Mouse (Mus musculus): ENCODE measurements at regions not wholly inside any gene's neighbourhood (a gene's known extent, or its start where the extent isn't known, plus 50 kb on each side); places are given as distances from the start of the nearest gene placed in this dataset.

DNA sequence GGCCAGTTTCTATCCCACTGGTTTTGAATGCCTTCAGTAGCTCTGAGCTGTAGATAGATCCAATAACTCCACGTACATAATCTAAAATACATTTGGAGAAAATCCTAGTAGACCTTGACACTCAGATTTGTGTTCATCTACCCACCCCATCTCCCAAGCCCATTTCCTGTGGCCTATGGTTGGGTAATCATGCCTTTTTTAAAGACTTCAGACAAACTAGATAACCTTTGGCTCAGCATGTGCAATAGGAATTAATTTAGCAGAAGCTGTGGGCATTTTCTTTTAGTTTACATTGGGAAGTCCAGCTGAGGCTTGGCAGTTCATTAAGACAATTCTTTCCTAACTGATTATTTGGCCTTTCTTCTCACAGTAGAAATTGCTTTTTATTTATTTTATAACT is 203.3 kb upstream of the Gypa start:
- Histone ChIP-seq H3K9me3 (replicated peaks; ENCODE audit: control insufficient read depth, low read length) (no peaks in the 10 kb centered on the region), H3K4me1 (ENCODE audit: control insufficient read depth, low read depth, low read length) (no peaks in the 10 kb centered on the region), H3K27ac (ENCODE audit: low read length) (no peak overlapping the region), H3K27me3 (ENCODE audit: control insufficient read depth, insufficient read depth, low read depth, low read length) (no peaks in the 10 kb centered on the region), H3K4me3 (ENCODE audit: low read depth, low read length) (no peak overlapping the region), H3K9ac (ENCODE audit: low read depth, low read length) (no peak overlapping the region), H3K4me2 (ENCODE audit: low read depth, low read length) (no peak overlapping the region), H3K36me3 (ENCODE audit: control insufficient read depth, insufficient read depth) (no peaks in the 10 kb centered on the region)
- 41% methylated on average over 1 of the region's 1 CpGs for WGBS (ENCODE audit: insufficient replicate concordance)
- no peak for ATAC-seq (ENCODE audit: low read depth)

DNA sequence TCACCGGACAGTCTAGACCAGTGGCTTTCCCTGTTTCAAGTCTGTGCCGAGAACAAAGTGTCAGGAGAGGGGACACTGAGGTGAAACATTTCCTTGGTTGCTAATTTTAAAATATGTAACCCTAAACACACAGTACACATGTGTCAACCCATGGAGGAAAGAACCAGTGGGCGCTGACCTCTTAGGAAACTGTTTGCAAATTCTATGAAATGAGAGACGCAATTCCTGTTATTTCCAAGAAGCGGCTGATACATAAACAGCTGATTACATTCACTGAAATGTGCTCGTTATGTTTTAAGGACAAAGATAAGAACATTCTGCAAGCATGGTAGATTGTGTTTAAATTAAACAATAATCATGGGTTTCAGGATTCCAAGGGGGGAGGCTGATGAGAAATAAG is 204.3 kb upstream of the Gypa start:
- Histone ChIP-seq H3K9ac (ENCODE audit: low read depth, low read length) (no peak overlapping the region), H3K4me2 (ENCODE audit: low read depth, low read length) (no peak overlapping the region), H3K27ac (ENCODE audit: low read length) (no peak overlapping the region), H3K4me1 (ENCODE audit: control insufficient read depth, low read depth, low read length) (no peaks in the 10 kb centered on the region), H3K27me3 (ENCODE audit: control insufficient read depth, insufficient read depth, low read depth, low read length) (no peaks in the 10 kb centered on the region), H3K9me3 (replicated peaks; ENCODE audit: control insufficient read depth, low read length) (no peaks in the 10 kb centered on the region), H3K36me3 (ENCODE audit: control insufficient read depth, insufficient read depth) (no peaks in the 10 kb centered on the region), H3K4me3 (ENCODE audit: low read depth, low read length) (no peak overlapping the region)
- 55% methylated on average over 6 of the region's 6 CpGs for WGBS (ENCODE audit: insufficient replicate concordance)
- no peak for ATAC-seq (ENCODE audit: low read depth)

DNA sequence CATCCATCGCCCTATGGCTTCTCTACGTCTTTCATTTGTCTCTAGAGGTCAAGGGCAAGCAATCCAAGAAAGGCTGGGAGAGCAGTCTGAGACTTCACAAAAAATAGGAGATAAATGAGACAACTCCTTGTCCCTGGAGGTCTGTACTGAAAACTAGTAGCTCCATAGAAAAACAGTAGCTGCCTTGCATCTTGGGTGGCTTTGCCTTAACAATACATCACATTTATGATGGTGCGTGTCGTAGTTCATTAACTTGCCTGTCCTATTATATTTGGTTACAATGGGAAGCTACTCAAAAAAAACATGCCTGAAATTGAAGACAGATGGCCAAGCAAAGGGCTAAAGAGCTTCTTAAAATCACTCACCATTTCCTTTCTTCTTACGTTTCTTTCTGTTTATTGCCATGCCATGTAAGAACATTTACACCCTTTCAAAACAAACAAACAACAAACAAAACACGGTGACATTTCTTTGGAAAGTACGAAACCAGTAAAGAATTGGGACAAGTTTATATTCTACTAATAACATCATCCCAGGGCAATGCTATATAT is 211.2 kb upstream of the Hhip start:
- Histone ChIP-seq H3K27ac (ENCODE audit: low read length) (no peak overlapping the region), H3K27me3 (ENCODE audit: control insufficient read depth, insufficient read depth, low read depth, low read length) (no peaks in the 10 kb centered on the region), H3K4me1 (ENCODE audit: control insufficient read depth, low read depth, low read length) (no peaks in the 10 kb centered on the region), H3K9me3 (replicated peaks; ENCODE audit: control insufficient read depth, low read length) (no peaks in the 10 kb centered on the region), H3K4me2 (ENCODE audit: low read depth, low read length) (no peak overlapping the region), H3K36me3 (ENCODE audit: control insufficient read depth, insufficient read depth) (no peaks in the 10 kb centered on the region), H3K4me3 (ENCODE audit: low read depth, low read length) (no peak overlapping the region), H3K9ac (ENCODE audit: low read depth, low read length) (no peak overlapping the region)
- WGBS (ENCODE audit: insufficient replicate concordance) = 73% methylated on average over 7 of the region's 7 CpGs
- no peak for ATAC-seq (ENCODE audit: low read depth)

DNA sequence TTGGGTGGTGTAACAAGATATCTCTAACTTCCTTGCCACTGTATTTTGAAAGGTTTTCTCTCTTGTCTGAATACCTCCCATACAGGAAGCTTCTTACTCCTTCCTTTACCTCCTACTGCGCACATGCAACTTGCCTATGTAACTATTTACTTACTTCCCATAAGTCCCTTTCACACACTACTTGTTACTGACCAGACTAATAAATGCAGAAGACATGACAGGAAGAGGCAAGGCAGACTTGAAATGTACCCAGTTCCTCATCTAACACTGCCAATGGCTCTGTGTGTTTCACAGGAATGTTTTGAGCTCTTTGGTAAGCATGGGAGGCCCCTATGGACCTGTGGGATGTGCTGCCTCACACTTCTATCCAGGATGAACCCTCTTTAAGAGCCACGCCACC is 207.1 kb upstream of the Hhip start:
- Histone ChIP-seq H3K4me3 (ENCODE audit: low read depth, low read length) (no peak overlapping the region), H3K9me3 (replicated peaks; ENCODE audit: control insufficient read depth, low read length) (no peaks in the 10 kb centered on the region), H3K4me1 (ENCODE audit: control insufficient read depth, low read depth, low read length) (no peaks in the 10 kb centered on the region), H3K36me3 (ENCODE audit: control insufficient read depth, insufficient read depth) (no peaks in the 10 kb centered on the region), H3K4me2 (ENCODE audit: low read depth, low read length) (no peak overlapping the region), H3K9ac (ENCODE audit: low read depth, low read length) (no peak overlapping the region), H3K27me3 (ENCODE audit: control insufficient read depth, insufficient read depth, low read depth, low read length) (no peaks in the 10 kb centered on the region), H3K27ac (ENCODE audit: low read length) (no peak overlapping the region)
- WGBS (ENCODE audit: insufficient replicate concordance) = 51% methylated on average over 2 of the region's 2 CpGs
- ATAC-seq (ENCODE audit: low read depth) = no peak

DNA sequence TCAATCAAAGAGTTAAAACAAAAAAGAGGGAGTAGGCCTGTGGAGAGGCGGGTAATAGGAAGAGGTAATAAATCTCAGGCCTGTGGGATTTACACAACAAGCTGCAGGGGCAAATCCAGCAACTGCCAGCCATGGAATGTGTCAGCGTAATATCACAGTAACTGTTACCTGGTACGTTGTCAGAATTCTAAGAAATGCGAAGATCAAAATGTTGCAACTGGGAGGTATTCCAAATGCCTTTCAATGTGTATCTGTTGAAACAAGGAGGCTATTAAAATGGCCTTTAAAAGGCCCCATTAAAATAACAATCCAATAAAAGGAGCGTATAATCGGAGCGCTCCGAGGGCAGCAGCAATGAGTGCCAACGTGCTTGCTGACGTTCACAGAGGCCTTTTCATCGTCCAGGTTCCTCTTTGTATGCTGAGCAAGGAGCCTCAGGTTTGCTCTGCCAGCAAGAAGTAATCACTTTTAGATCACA is 205.7 kb upstream of the Hhip start:
- Histone ChIP-seq H3K36me3 (ENCODE audit: control insufficient read depth, insufficient read depth) (no peaks in the 10 kb centered on the region), H3K27me3 (ENCODE audit: control insufficient read depth, insufficient read depth, low read depth, low read length) (no peaks in the 10 kb centered on the region), H3K9me3 (replicated peaks; ENCODE audit: control insufficient read depth, low read length) (no peaks in the 10 kb centered on the region), H3K4me2 (ENCODE audit: low read depth, low read length) (no peak overlapping the region), H3K4me1 (ENCODE audit: control insufficient read depth, low read depth, low read length) (no peaks in the 10 kb centered on the region), H3K4me3 (ENCODE audit: low read depth, low read length) (no peak overlapping the region), H3K9ac (ENCODE audit: low read depth, low read length) (no peak overlapping the region), H3K27ac (ENCODE audit: low read length) (no peak overlapping the region)
- WGBS (ENCODE audit: insufficient replicate concordance) = 58% methylated on average over 11 of the region's 11 CpGs
- ATAC-seq (ENCODE audit: low read depth) = no peak

DNA sequence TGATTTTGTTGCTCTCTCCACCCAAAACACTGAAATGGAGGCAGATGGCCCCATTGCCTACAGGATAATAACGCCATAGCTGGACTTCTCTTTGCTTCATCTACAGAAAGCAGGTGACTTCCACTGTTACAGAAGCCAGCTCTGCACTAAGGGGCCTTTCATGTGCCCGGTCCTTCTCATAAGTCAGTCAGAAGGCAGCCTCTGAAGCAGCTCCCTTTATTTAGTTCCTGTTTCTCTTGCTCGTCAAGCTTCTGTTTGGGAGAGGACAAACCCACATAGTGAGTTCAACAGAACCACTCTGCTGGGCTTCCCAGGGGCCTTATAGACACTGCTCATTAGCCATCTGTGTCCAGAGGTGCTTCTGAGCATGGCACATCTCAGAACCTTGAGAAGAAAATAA is 205.1 kb upstream of the Hhip start:
- H3K4me3 ChIP-seq (ENCODE audit: low read depth, low read length) = no peak overlapping the region
- H3K4me1 ChIP-seq (ENCODE audit: control insufficient read depth, low read depth, low read length) = no peaks in the 10 kb centered on the region
- ATAC-seq (ENCODE audit: low read depth) = no peak
- no peaks in the 10 kb centered on the region for H3K9me3 ChIP-seq (replicated peaks; ENCODE audit: control insufficient read depth, low read length)
- no peak overlapping the region for H3K27ac ChIP-seq (ENCODE audit: low read length)
- WGBS (ENCODE audit: insufficient replicate concordance) = 35% methylated on average over 3 of the region's 3 CpGs
- H3K36me3 ChIP-seq (ENCODE audit: control insufficient read depth, insufficient read depth) = no peaks in the 10 kb centered on the region
- H3K9ac ChIP-seq (ENCODE audit: low read depth, low read length) = no peak overlapping the region
- no peaks in the 10 kb centered on the region for H3K27me3 ChIP-seq (ENCODE audit: control insufficient read depth, insufficient read depth, low read depth, low read length)
- no peak overlapping the region for H3K4me2 ChIP-seq (ENCODE audit: low read depth, low read length)

DNA sequence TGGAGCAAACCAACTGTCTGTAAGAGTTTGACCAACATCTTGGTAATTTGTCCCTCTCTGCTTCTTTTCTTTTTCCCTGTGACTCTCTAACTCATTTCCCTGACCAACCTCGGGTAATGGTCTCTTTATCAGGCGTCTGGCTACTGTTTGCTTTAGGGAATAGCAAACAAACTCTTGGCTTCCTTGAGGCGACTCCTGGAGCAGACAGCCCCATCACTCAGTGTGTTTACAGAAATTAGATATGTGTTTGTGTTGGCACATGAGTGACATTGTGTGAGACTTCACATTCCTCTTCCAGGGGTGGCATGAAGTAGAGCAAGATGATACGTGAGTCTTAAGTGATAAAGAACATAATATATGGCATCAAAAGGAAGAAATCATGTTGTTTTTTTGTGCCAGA is 195.7 kb upstream of the Hhip start:
- H3K9ac ChIP-seq (ENCODE audit: low read depth, low read length) = no peak overlapping the region
- H3K4me3 ChIP-seq (ENCODE audit: low read depth, low read length) = no peak overlapping the region
- WGBS (ENCODE audit: insufficient replicate concordance) = 37% methylated on average over 4 of the region's 4 CpGs
- no peaks in the 10 kb centered on the region for H3K36me3 ChIP-seq (ENCODE audit: control insufficient read depth, insufficient read depth)
- H3K9me3 ChIP-seq (replicated peaks; ENCODE audit: control insufficient read depth, low read length) = no peaks in the 10 kb centered on the region
- no peaks in the 10 kb centered on the region for H3K4me1 ChIP-seq (ENCODE audit: control insufficient read depth, low read depth, low read length)
- no peaks in the 10 kb centered on the region for H3K27me3 ChIP-seq (ENCODE audit: control insufficient read depth, insufficient read depth, low read depth, low read length)
- H3K4me2 ChIP-seq (ENCODE audit: low read depth, low read length) = no peak overlapping the region
- ATAC-seq (ENCODE audit: low read depth) = no peak
- no peak overlapping the region for H3K27ac ChIP-seq (ENCODE audit: low read length)

DNA sequence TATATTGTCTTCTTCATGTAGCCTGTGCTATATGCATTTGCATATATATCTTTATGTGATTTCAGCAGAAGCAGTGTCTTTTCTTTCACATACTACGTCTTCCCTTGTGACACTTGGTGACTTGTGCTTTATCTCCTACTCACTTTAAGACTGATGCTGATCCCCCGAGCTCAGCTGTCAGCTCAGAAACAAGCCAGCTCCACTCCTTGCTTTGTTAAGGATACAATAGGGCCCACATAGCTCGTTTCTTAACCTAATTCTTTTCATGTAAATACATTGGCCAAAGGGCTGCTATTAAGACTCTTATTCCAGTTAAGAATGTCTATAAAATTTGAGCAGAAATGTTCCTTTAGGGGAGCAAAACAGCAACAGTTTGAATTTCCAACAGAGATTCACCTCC is 193.8 kb upstream of the Hhip start:
- H3K36me3 ChIP-seq (ENCODE audit: control insufficient read depth, insufficient read depth) = no peaks in the 10 kb centered on the region
- no peak overlapping the region for H3K4me3 ChIP-seq (ENCODE audit: low read depth, low read length)
- no peaks in the 10 kb centered on the region for H3K27me3 ChIP-seq (ENCODE audit: control insufficient read depth, insufficient read depth, low read depth, low read length)
- no peak overlapping the region for H3K27ac ChIP-seq (ENCODE audit: low read length)
- no peaks in the 10 kb centered on the region for H3K9me3 ChIP-seq (replicated peaks; ENCODE audit: control insufficient read depth, low read length)
- H3K9ac ChIP-seq (ENCODE audit: low read depth, low read length) = no peak overlapping the region
- H3K4me2 ChIP-seq (ENCODE audit: low read depth, low read length) = no peak overlapping the region
- no peaks in the 10 kb centered on the region for H3K4me1 ChIP-seq (ENCODE audit: control insufficient read depth, low read depth, low read length)
- no peak for ATAC-seq (ENCODE audit: low read depth)
- WGBS (ENCODE audit: insufficient replicate concordance) = 31% methylated on average over 3 of the region's 3 CpGs

DNA sequence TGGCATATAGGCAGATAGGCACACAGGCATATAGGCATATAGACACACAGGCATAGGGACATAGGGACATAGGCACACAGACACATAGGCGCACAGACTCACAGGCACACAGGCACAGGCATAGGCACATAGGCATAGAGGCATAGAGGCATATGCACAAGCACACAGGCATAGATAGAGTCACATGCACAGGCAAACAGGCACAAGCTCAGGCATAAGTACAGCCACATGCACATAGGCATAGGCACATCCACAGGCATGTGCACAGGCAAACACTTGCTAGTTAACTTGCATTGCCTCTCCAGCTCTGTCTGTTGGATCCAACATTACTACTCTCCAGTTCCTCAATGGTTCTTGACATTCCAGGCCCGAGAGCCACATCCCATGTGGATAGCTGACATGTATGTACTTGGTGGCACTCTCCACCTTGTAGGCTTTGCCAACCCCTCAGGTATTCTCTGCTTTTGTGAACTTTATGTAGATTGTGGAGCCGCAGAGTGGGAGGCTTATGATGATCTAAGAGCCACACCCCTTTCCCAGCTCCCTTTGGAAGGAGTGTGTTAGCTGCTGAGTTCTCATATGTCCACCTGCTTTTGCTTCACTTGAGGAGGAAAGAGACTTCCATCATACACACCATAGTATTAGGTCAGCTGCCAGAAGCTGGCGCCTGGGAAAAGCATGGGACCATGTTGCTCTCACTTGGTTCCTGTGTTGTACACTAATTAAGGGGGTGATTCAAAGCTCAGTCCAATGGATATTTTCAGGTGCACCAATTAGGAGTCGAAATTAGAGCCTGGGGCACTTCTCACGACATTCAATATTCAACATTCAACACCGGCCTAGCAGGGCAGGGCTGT is 192.7 kb upstream of the Hhip start:
- 58% methylated on average over 7 of the region's 7 CpGs for WGBS (ENCODE audit: insufficient replicate concordance)

More for the DNA sequence above, 192.7 kb upstream of the Hhip start:
- Histone ChIP-seq H3K36me3 (ENCODE audit: control insufficient read depth, insufficient read depth) (no peaks in the 10 kb centered on the region), H3K9ac (ENCODE audit: low read depth, low read length) (no peak overlapping the region), H3K4me3 (ENCODE audit: low read depth, low read length) (no peak overlapping the region), H3K9me3 (replicated peaks; ENCODE audit: control insufficient read depth, low read length) (no peaks in the 10 kb centered on the region), H3K4me1 (ENCODE audit: control insufficient read depth, low read depth, low read length) (no peaks in the 10 kb centered on the region), H3K4me2 (ENCODE audit: low read depth, low read length) (no peak overlapping the region), H3K27me3 (ENCODE audit: control insufficient read depth, insufficient read depth, low read depth, low read length) (no peaks in the 10 kb centered on the region), H3K27ac (ENCODE audit: low read length) (no peak overlapping the region)
- ATAC-seq (ENCODE audit: low read depth) = no peak

Measured in liver, embryonic 16.5 days (tissue).